Mouse (Mus musculus) intestine, postnatal 0 days (tissue): ENCODE data around the gene D11Wsu47e. TPM values are rescaled to one million over a fixed set of nuclear protein-coding genes. Genes with fewer than 3 reads are reported as not detected.

Experiments
- ATAC-seq: fragments of 200-750 bp; cut with Nextera tagmentation; 2 replicates; pipeline ENCODE4 v1.8.0; 2017; ENCODE audit warnings: mild to moderate bottlenecking, moderate TSS enrichment, moderate library complexity
- H3K27ac ChIP-seq: fragments of 300-500 bp; sonication (generic); 2 replicates; pipeline ENCODE4 v1.5.1; 2014; ENCODE audit warnings: mild to moderate bottlenecking, low read depth, low read length, moderate library complexity
- H3K27me3 ChIP-seq: fragments of 300-500 bp; sonication (generic); replicated peaks from 2 replicates; pipeline ENCODE4 v1.6.1; 2014; ENCODE audit warnings: low read length, mixed read lengths; ENCODE audit not compliant: control insufficient read depth, insufficient read depth
- H3K36me3 ChIP-seq: fragments of 300-500 bp; sonication (generic); 2 replicates; pipeline ENCODE4 v1.6.1; 2014; ENCODE audit warnings: mild to moderate bottlenecking, moderate library complexity; ENCODE audit not compliant: control insufficient read depth, insufficient read depth
- H3K4me1 ChIP-seq: fragments of 300-500 bp; sonication (generic); replicated peaks from 2 replicates; pipeline ENCODE4 v1.6.1; 2014; ENCODE audit warnings: antibody characterized with exemption, low read length, mixed read lengths; ENCODE audit not compliant: control insufficient read depth, insufficient read depth
- H3K4me2 ChIP-seq: fragments of 300-500 bp; sonication (generic); replicated peaks from 2 replicates; pipeline ENCODE4 v1.6.1; 2014; ENCODE audit warnings: low read depth, mild to moderate bottlenecking, moderate library complexity
- H3K4me3 ChIP-seq: fragments of 300-500 bp; sonication (generic); 2 replicates; pipeline ENCODE4 v1.5.1; 2014; ENCODE audit warnings: low read depth, low read length
- H3K9ac ChIP-seq: fragments of 300-500 bp; sonication (generic); 2 replicates; pipeline ENCODE4 v1.6.1; 2014; ENCODE audit warnings: mild to moderate bottlenecking, low read depth, low read length
- H3K9me3 ChIP-seq: fragments of 300-500 bp; sonication (generic); 2 replicates; pipeline ENCODE4 v1.6.1; 2016; ENCODE audit warnings: mixed run types; ENCODE audit not compliant: control insufficient read depth
- CTCF ChIP-seq: sonication (generic); IDR thresholded peaks from 2 replicates; pipeline ENCODE4 v1.5.1; 2016; ENCODE audit warnings: low read depth, mild to moderate bottlenecking, control low read depth, antibody characterized with exemption, moderate library complexity
- WGBS: fragments of 180-500 bp; shearing (Covaris S2); extraction: QIAGEN DNeasy Blood & Tissue Kit; methylation state at CpG from one replicate; pipeline ENCODE4 v1.1.7; 2014; 5-methylcytosine and 5-hydroxymethylcytosine counted together
- polyA plus RNA-seq: library from polyadenylated mRNA; unstranded; fragments of >200 nt; fragmentation: Nextera tagmentation; extraction: Ambion mirVana; gene quantifications from 2 replicates; pipeline ENCODE4 v1.2.1, GENCODE M21; 2015

D11Wsu47e gene
- polyA plus RNA-seq, 1 experiment from 2014 or later = 9.0 TPM

GRCm38 (mm10) chr11:113715078-113715674, 31.0 kb downstream of the D11Wsu47e start:
- 67% methylated on average over 7 of the region's 7 CpGs for WGBS
- H3K9me3 ChIP-seq = no peaks in the 10 kb centered on the region
- TF ChIP-seq CTCF = peak; percentile 45
- 0 out of 2 replicates have a peak, but pooled peaks cover 2% of the 10 kb centered on the region for H3K4me1 ChIP-seq
- no peak overlapping the region for H3K4me3 ChIP-seq
- H3K9ac ChIP-seq = no peak overlapping the region
- no peak overlapping the region for H3K4me2 ChIP-seq
- peak; percentile 34 for ATAC-seq
- no peak overlapping the region for H3K27ac ChIP-seq
- H3K36me3 ChIP-seq = no peaks in the 10 kb centered on the region
- H3K27me3 ChIP-seq = no peaks in the 10 kb centered on the region

- Histone ChIP-seq H3K9me3 (no peaks in the 10 kb centered on the region), H3K4me1 (no peaks in the 10 kb centered on the region), H3K36me3 (no peaks in the 10 kb centered on the region), H3K27ac (no peak overlapping the region), H3K9ac (no peak overlapping the region), H3K4me2 (no peak overlapping the region), H3K4me3 (no peak overlapping the region), H3K27me3 (no peaks in the 10 kb centered on the region)
- WGBS = 94% methylated on average over 2 of the region's 2 CpGs
- no peak for TF ChIP-seq CTCF
- ATAC-seq = no peak
These were observed 31.9 kb downstream of the D11Wsu47e start for GRCm38 (mm10) chr11:113716132-113716531.

GRCm38 (mm10) chr11:113717767-113718424, 33.7 kb downstream of the D11Wsu47e start:
- no peaks in the 10 kb centered on the region for H3K9me3 ChIP-seq
- 54% methylated on average over 16 of the region's 16 CpGs for WGBS
- no peak overlapping the region for H3K4me3 ChIP-seq
- ATAC-seq = no peak
- no peak overlapping the region for H3K9ac ChIP-seq
- no peaks in the 10 kb centered on the region for H3K36me3 ChIP-seq
- no peak for TF ChIP-seq CTCF
- no peaks in the 10 kb centered on the region for H3K4me1 ChIP-seq
- no peaks in the 10 kb centered on the region for H3K27me3 ChIP-seq
- no peak overlapping the region for H3K27ac ChIP-seq
- H3K4me2 ChIP-seq = no peak overlapping the region

DNA sequence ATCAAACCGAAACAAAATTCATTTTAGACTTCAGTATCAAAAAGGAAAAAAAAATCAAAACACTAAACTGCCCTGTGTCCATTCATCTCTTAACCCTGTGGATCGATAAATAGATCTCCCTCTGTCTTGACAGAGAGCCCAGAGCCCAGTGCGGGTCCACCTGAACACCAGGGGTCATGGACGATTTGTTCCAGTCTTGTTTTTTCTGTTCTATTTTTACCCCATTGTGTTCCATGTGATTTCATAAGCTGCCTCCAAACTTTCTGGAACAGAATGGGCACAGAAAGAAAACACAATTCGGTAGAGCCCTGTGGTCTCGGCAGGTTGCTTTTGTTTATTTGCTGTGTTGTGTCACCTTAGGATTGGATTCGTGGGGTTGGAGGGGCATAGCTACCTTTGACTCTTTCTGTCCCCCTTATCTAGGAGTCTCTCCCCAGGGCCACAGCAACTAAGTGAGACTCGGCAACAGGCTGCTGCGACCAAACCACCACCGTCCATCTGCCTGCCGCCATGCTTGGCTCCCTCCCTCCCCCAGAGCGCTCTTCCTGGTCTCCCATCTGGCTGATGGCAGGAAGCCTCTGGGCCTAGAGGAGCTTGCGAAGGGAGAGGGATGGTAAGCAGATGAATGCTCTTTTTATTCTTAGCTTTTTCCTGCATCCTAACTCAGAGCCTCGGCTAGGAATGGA, 38.3 kb downstream of the D11Wsu47e start:
- Histone ChIP-seq H3K9me3 (no peaks in the 10 kb centered on the region), H3K27me3 (no peaks in the 10 kb centered on the region), H3K9ac (no peak overlapping the region), H3K4me1 (no peaks in the 10 kb centered on the region), H3K4me3 (no peak overlapping the region), H3K27ac (no peak overlapping the region), H3K36me3 (peaks cover 23% of the 10 kb centered on the region), H3K4me2 (no peak overlapping the region)
- WGBS = 54% methylated on average over 14 of the region's 14 CpGs
- ATAC-seq = no peak
- no peak for TF ChIP-seq CTCF

- H3K4me2 ChIP-seq = no peak overlapping the region
- H3K9ac ChIP-seq = no peak overlapping the region
- ATAC-seq = no peak
- peaks cover 48% of the 10 kb centered on the region for H3K36me3 ChIP-seq
- no peak for TF ChIP-seq CTCF
- H3K27me3 ChIP-seq = no peaks in the 10 kb centered on the region
- no peak overlapping the region for H3K27ac ChIP-seq
- H3K9me3 ChIP-seq = no peaks in the 10 kb centered on the region
- WGBS = 73% methylated on average over 4 of the region's 4 CpGs
- no peak overlapping the region for H3K4me3 ChIP-seq
- no peaks in the 10 kb centered on the region for H3K4me1 ChIP-seq
These were observed 41.2 kb downstream of the D11Wsu47e start for GRCm38 (mm10) chr11:113725235-113726048.
